Mouse (Mus musculus): ENCODE data around the gene Il6ra. TPM values are rescaled to one million over a fixed set of nuclear protein-coding genes. Genes with fewer than 3 reads are reported as not detected.

The Il6ra gene
- polyA plus RNA-seq, 1 experiment from 2014 or later = 3.4 TPM

- no peak overlapping the region for H3K4me2 ChIP-seq (ENCODE audit: low read depth, low read length)
- H3K9me3 ChIP-seq (ENCODE audit: control insufficient read depth, low read length) = no peaks in the 10 kb centered on the region
- WGBS = 76% methylated on average over 10 of the region's 10 CpGs
- no peak overlapping the region for H3K27ac ChIP-seq (ENCODE audit: low read length)
- no peak overlapping the region for H3K9ac ChIP-seq (ENCODE audit: low read depth, low read length)
- ATAC-seq = no peak
- H3K27me3 ChIP-seq (replicated peaks; ENCODE audit: control insufficient read depth, insufficient read depth, low read length) = no peaks in the 10 kb centered on the region
- H3K36me3 ChIP-seq (ENCODE audit: control insufficient read depth, insufficient read depth, low read length) = no peaks in the 10 kb centered on the region
- H3K4me3 ChIP-seq (ENCODE audit: low read length) = no peak overlapping the region
- no peaks in the 10 kb centered on the region for H3K4me1 ChIP-seq (ENCODE audit: control insufficient read depth, insufficient read depth, low read length)
These were observed 15.0 kb downstream of the Il6ra start for GRCm38 (mm10) chr3:89898011-89898410.

- H3K9ac ChIP-seq (ENCODE audit: low read depth, low read length) = no peak overlapping the region
- H3K4me3 ChIP-seq (ENCODE audit: low read length) = no peak overlapping the region
- H3K27me3 ChIP-seq (replicated peaks; ENCODE audit: control insufficient read depth, insufficient read depth, low read length) = no peaks in the 10 kb centered on the region
- H3K36me3 ChIP-seq (ENCODE audit: control insufficient read depth, insufficient read depth, low read length) = no peaks in the 10 kb centered on the region
- 63% methylated on average over 8 of the region's 8 CpGs for WGBS
- ATAC-seq = no peak
- H3K9me3 ChIP-seq (ENCODE audit: control insufficient read depth, low read length) = no peaks in the 10 kb centered on the region
- H3K4me1 ChIP-seq (ENCODE audit: control insufficient read depth, insufficient read depth, low read length) = no peaks in the 10 kb centered on the region
- H3K27ac ChIP-seq (ENCODE audit: low read length) = no peak overlapping the region
- no peak overlapping the region for H3K4me2 ChIP-seq (ENCODE audit: low read depth, low read length)
These were observed 15.7 kb downstream of the Il6ra start for GRCm38 (mm10) chr3:89897204-89897796.

- no peak overlapping the region for H3K27ac ChIP-seq (ENCODE audit: low read length)
- no peaks in the 10 kb centered on the region for H3K4me1 ChIP-seq (ENCODE audit: control insufficient read depth, insufficient read depth, low read length)
- no peak for ATAC-seq
- H3K36me3 ChIP-seq (ENCODE audit: control insufficient read depth, insufficient read depth, low read length) = no peaks in the 10 kb centered on the region
- H3K27me3 ChIP-seq (replicated peaks; ENCODE audit: control insufficient read depth, insufficient read depth, low read length) = no peaks in the 10 kb centered on the region
- no peak overlapping the region for H3K9ac ChIP-seq (ENCODE audit: low read depth, low read length)
- no peak overlapping the region for H3K4me3 ChIP-seq (ENCODE audit: low read length)
- H3K4me2 ChIP-seq (ENCODE audit: low read depth, low read length) = no peak overlapping the region
- 37% methylated on average over 5 of the region's 5 CpGs for WGBS
- H3K9me3 ChIP-seq (ENCODE audit: control insufficient read depth, low read length) = no peaks in the 10 kb centered on the region
These were observed 16.4 kb downstream of the Il6ra start for GRCm38 (mm10) chr3:89896571-89896970.

- no peak overlapping the region for H3K9ac ChIP-seq (ENCODE audit: low read depth, low read length)
- no peak overlapping the region for H3K4me2 ChIP-seq (ENCODE audit: low read depth, low read length)
- no peak overlapping the region for H3K4me3 ChIP-seq (ENCODE audit: low read length)
- WGBS = 85% methylated on average over 5 of the region's 5 CpGs
- no peaks in the 10 kb centered on the region for H3K9me3 ChIP-seq (ENCODE audit: control insufficient read depth, low read length)
- no peaks in the 10 kb centered on the region for H3K36me3 ChIP-seq (ENCODE audit: control insufficient read depth, insufficient read depth, low read length)
- ATAC-seq = no peak
- H3K27me3 ChIP-seq (replicated peaks; ENCODE audit: control insufficient read depth, insufficient read depth, low read length) = no peaks in the 10 kb centered on the region
- H3K4me1 ChIP-seq (ENCODE audit: control insufficient read depth, insufficient read depth, low read length) = no peaks in the 10 kb centered on the region
- no peak overlapping the region for H3K27ac ChIP-seq (ENCODE audit: low read length)
These were observed 20.4 kb downstream of the Il6ra start for GRCm38 (mm10) chr3:89892517-89893106.

- Histone ChIP-seq H3K4me1 (ENCODE audit: control insufficient read depth, insufficient read depth, low read length) (no peaks in the 10 kb centered on the region), H3K27ac (ENCODE audit: low read length) (no peak overlapping the region), H3K4me2 (ENCODE audit: low read depth, low read length) (no peak overlapping the region), H3K9me3 (ENCODE audit: control insufficient read depth, low read length) (no peaks in the 10 kb centered on the region), H3K9ac (ENCODE audit: low read depth, low read length) (no peak overlapping the region), H3K36me3 (ENCODE audit: control insufficient read depth, insufficient read depth, low read length) (no peaks in the 10 kb centered on the region), H3K27me3 (replicated peaks; ENCODE audit: control insufficient read depth, insufficient read depth, low read length) (no peaks in the 10 kb centered on the region), H3K4me3 (ENCODE audit: low read length) (no peak overlapping the region)
- ATAC-seq = no peak
These were observed 21.3 kb downstream of the Il6ra start for GRCm38 (mm10) chr3:89891696-89892095.

GRCm38 (mm10) chr3:89889841-89890430 lies 23.1 kb downstream of the Il6ra start:
- Histone ChIP-seq H3K4me1 (ENCODE audit: control insufficient read depth, insufficient read depth, low read length) (no peaks in the 10 kb centered on the region), H3K9me3 (ENCODE audit: control insufficient read depth, low read length) (no peaks in the 10 kb centered on the region), H3K4me2 (ENCODE audit: low read depth, low read length) (no peak overlapping the region), H3K4me3 (ENCODE audit: low read length) (no peak overlapping the region), H3K27me3 (replicated peaks; ENCODE audit: control insufficient read depth, insufficient read depth, low read length) (no peaks in the 10 kb centered on the region), H3K27ac (ENCODE audit: low read length) (no peak overlapping the region), H3K9ac (ENCODE audit: low read depth, low read length) (no peak overlapping the region), H3K36me3 (ENCODE audit: control insufficient read depth, insufficient read depth, low read length) (no peaks in the 10 kb centered on the region)
- no peak for ATAC-seq
- 71% methylated on average over 8 of the region's 8 CpGs for WGBS

- WGBS = 88% methylated on average over 7 of the region's 7 CpGs
- H3K4me2 ChIP-seq (ENCODE audit: low read depth, low read length) = no peak overlapping the region
- H3K9me3 ChIP-seq (ENCODE audit: control insufficient read depth, low read length) = no peaks in the 10 kb centered on the region
- H3K27me3 ChIP-seq (replicated peaks; ENCODE audit: control insufficient read depth, insufficient read depth, low read length) = no peaks in the 10 kb centered on the region
- H3K4me1 ChIP-seq (ENCODE audit: control insufficient read depth, insufficient read depth, low read length) = no peaks in the 10 kb centered on the region
- no peak overlapping the region for H3K27ac ChIP-seq (ENCODE audit: low read length)
- H3K36me3 ChIP-seq (ENCODE audit: control insufficient read depth, insufficient read depth, low read length) = no peaks in the 10 kb centered on the region
- ATAC-seq = no peak
- no peak overlapping the region for H3K9ac ChIP-seq (ENCODE audit: low read depth, low read length)
- H3K4me3 ChIP-seq (ENCODE audit: low read length) = no peak overlapping the region
These were observed 25.3 kb downstream of the Il6ra start for GRCm38 (mm10) chr3:89887582-89888230.

- no peak for ATAC-seq
These were observed 27.2 kb downstream of the Il6ra start for GRCm38 (mm10) chr3:89885766-89886165.

GRCm38 (mm10) chr3:89883582-89884041 lies 29.4 kb downstream of the Il6ra start:
- Histone ChIP-seq H3K9ac (ENCODE audit: low read depth, low read length) (no peak overlapping the region), H3K36me3 (ENCODE audit: control insufficient read depth, insufficient read depth, low read length) (no peaks in the 10 kb centered on the region), H3K9me3 (ENCODE audit: control insufficient read depth, low read length) (no peaks in the 10 kb centered on the region), H3K4me2 (ENCODE audit: low read depth, low read length) (no peak overlapping the region), H3K27me3 (replicated peaks; ENCODE audit: control insufficient read depth, insufficient read depth, low read length) (no peaks in the 10 kb centered on the region), H3K27ac (ENCODE audit: low read length) (no peak overlapping the region), H3K4me1 (ENCODE audit: control insufficient read depth, insufficient read depth, low read length) (no peaks in the 10 kb centered on the region), H3K4me3 (ENCODE audit: low read length) (no peak overlapping the region)
- WGBS = 74% methylated on average over 4 of the region's 4 CpGs
- ATAC-seq = no peak

More at GRCm38 (mm10) chr3:89885766-89886165, 27.2 kb downstream of the Il6ra start:
- no peaks in the 10 kb centered on the region for H3K36me3 ChIP-seq (ENCODE audit: control insufficient read depth, insufficient read depth, low read length)
- H3K4me3 ChIP-seq (ENCODE audit: low read length) = no peak overlapping the region
- no peak overlapping the region for H3K27ac ChIP-seq (ENCODE audit: low read length)
- no peaks in the 10 kb centered on the region for H3K9me3 ChIP-seq (ENCODE audit: control insufficient read depth, low read length)
- no peak overlapping the region for H3K4me2 ChIP-seq (ENCODE audit: low read depth, low read length)
- H3K27me3 ChIP-seq (replicated peaks; ENCODE audit: control insufficient read depth, insufficient read depth, low read length) = no peaks in the 10 kb centered on the region
- 95% methylated on average over 11 of the region's 11 CpGs for WGBS
- H3K4me1 ChIP-seq (ENCODE audit: control insufficient read depth, insufficient read depth, low read length) = no peaks in the 10 kb centered on the region
- no peak overlapping the region for H3K9ac ChIP-seq (ENCODE audit: low read depth, low read length)

Measured in intestine, embryonic 16.5 days (tissue).